Mouse (Mus musculus) hindbrain, postnatal 0 days (tissue): ENCODE measurements around the gene Got1. TPM values are rescaled to one million over a fixed set of nuclear protein-coding genes. Genes with fewer than 3 reads are reported as not detected.
"Not testable (repeated sequence)": the region's sequence is repeated elsewhere in the genome, so short reads cannot be mapped to it uniquely, and the experiment has no call there.

ENCODE experiments used
- ATAC-seq: fragments of 200-750 bp; cut with Nextera tagmentation; 2 replicates; pipeline ENCODE4 v1.8.0; 2017; ENCODE audit warnings: mild to moderate bottlenecking, moderate TSS enrichment, moderate library complexity
- DNase-seq: peaks from one replicate; pipeline ENCODE4 v3.0.0-alpha.2; 2015; ENCODE audit warnings: low spot score
- H3K27ac ChIP-seq: fragments of 300-500 bp; sonication (generic); 2 replicates; pipeline ENCODE4 v1.5.1; 2014; ENCODE audit warnings: mild to moderate bottlenecking
- H3K27me3 ChIP-seq: fragments of 300-500 bp; sonication (generic); 2 replicates; pipeline ENCODE4 v1.6.1; 2014; ENCODE audit warnings: low read length, mixed read lengths; ENCODE audit not compliant: insufficient read depth
- H3K36me3 ChIP-seq: fragments of 300-500 bp; sonication (generic); 2 replicates; pipeline ENCODE4 v1.6.1; 2014; ENCODE audit warnings: low read length, mixed read lengths; ENCODE audit not compliant: insufficient read depth
- H3K4me1 ChIP-seq: fragments of 300-500 bp; sonication (generic); 2 replicates; pipeline ENCODE4 v1.6.1; 2014; ENCODE audit warnings: antibody characterized with exemption, low read length, mixed read lengths; ENCODE audit not compliant: insufficient read depth
- H3K4me2 ChIP-seq: fragments of 300-500 bp; sonication (generic); 2 replicates; pipeline ENCODE4 v1.6.1; 2014; ENCODE audit warnings: low read depth, mild to moderate bottlenecking, low read length, moderate library complexity, mixed read lengths
- H3K4me3 ChIP-seq: fragments of 300-500 bp; sonication (generic); 2 replicates; pipeline ENCODE4 v1.5.1; 2014; ENCODE audit warnings: low read length
- H3K9ac ChIP-seq: fragments of 300-500 bp; sonication (generic); replicated peaks from 2 replicates; pipeline ENCODE4 v1.6.1; 2014; ENCODE audit warnings: mild to moderate bottlenecking, low read length, moderate library complexity, mixed read lengths
- H3K9me3 ChIP-seq: fragments of 300-500 bp; sonication (generic); 2 replicates; pipeline ENCODE4 v1.6.1; 2016; ENCODE audit warnings: low read length, mixed read lengths
- CTCF ChIP-seq: IDR thresholded peaks from 2 replicates; pipeline ENCODE4 v1.5.1; 2016; ENCODE audit warnings: antibody characterized with exemption, control low read depth, low read depth
- WGBS: fragments of 180-500 bp; shearing (Covaris S2); extraction: QIAGEN DNeasy Blood & Tissue Kit; methylation state at CpG from one replicate; pipeline ENCODE4 v1.1.7; 2014; 5-methylcytosine and 5-hydroxymethylcytosine counted together
- polyA plus RNA-seq: library from polyadenylated mRNA; unstranded; fragments of >200 nt; fragmentation: Nextera tagmentation; extraction: Ambion mirVana; gene quantifications from 2 replicates; pipeline ENCODE4 v1.2.1, GENCODE M21; 2015
- total RNA-seq: library from RNA; depleted of rRNA; stranded (reverse); fragments of >200 nt; gene quantifications from 2 replicates; pipeline ENCODE4 v1.2.3, GENCODE M21; 2014

Got1 gene
- total and polyA plus RNA-seq, 2 experiments from 2014 or later: 132 to 136 TPM

DNA sequence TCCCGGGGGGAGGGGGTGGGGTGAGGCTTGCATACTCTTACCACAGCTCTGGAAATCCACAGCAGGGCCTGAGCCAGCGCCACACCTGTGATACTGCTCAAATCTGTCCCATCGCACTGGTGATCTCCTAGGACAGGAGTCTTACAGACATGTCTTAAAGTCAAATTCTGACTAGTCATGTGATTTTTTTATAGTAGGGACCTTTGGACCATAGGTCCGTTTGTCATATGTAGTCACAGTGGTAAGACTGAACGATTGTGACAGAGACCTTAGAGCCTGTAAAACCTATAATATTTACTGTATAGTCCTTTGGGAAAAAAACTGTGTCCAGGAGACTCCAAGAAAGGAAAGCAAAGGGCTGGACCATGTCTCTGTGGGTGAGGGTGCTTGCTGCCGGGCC lies 30.5 kb downstream of the Got1 start:
- H3K4me1 ChIP-seq: no peaks in the 10 kb centered on the region
- TF ChIP-seq CTCF: no peak
- H3K4me2 ChIP-seq: no peak overlapping the region
- no peak overlapping the region for H3K9ac ChIP-seq
- H3K4me3 ChIP-seq: no peak overlapping the region
- ATAC-seq: no peak
- no peak for DNase-seq
- WGBS: 87% methylated on average over 6 of the region's 6 CpGs
- peaks cover 8% of the 10 kb centered on the region; the same call in 1 of the 2 replicates for H3K36me3 ChIP-seq
- H3K27ac ChIP-seq: no peak overlapping the region
- H3K27me3 ChIP-seq: no peaks in the 10 kb centered on the region
- no peaks in the 10 kb centered on the region for H3K9me3 ChIP-seq

DNA sequence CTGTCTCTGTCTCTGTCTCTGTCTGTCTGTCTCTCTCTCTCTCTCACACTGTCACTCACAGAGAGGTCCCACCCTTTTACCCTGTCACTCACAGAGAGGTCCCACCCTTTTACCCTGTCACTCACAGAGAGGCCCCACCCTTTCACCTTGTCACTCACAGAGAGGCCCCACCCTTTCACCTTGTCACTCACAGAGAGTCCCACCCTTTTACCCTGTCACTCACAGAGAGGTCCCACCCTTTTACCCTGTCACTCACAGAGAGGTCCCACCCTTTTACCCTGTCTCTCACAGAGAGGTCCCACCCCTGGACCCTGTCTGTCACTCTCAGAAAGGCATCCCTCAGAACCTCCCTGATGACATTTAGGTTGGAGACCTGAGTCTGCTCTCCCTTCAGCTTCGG lies 31.1 kb downstream of the Got1 start:
- not testable (repeated sequence) for H3K9ac ChIP-seq, H3K27me3 ChIP-seq, H3K36me3 ChIP-seq, DNase-seq, H3K4me3 ChIP-seq, H3K27ac ChIP-seq, H3K4me1 ChIP-seq, H3K9me3 ChIP-seq, ATAC-seq, H3K4me2 ChIP-seq
- 77% methylated on average over 1 of the region's 1 CpGs for WGBS

GRCm38 (mm10) chr19:43487429-43487828 lies 37.0 kb downstream of the Got1 start:
- peak; percentile 72 for TF ChIP-seq CTCF
- Histone ChIP-seq H3K9ac (no peak overlapping the region), H3K36me3 (peaks cover 6% of the 10 kb centered on the region; the same call in 1 of the 2 replicates), H3K9me3 (no peaks in the 10 kb centered on the region), H3K4me1 (no peaks in the 10 kb centered on the region), H3K4me3 (no peak overlapping the region), H3K4me2 (no peak overlapping the region), H3K27me3 (no peaks in the 10 kb centered on the region), H3K27ac (no peak overlapping the region)
- WGBS: 42% methylated on average over 3 of the region's 3 CpGs
- DNase-seq: peak; percentile 63
- no peak for ATAC-seq

DNA sequence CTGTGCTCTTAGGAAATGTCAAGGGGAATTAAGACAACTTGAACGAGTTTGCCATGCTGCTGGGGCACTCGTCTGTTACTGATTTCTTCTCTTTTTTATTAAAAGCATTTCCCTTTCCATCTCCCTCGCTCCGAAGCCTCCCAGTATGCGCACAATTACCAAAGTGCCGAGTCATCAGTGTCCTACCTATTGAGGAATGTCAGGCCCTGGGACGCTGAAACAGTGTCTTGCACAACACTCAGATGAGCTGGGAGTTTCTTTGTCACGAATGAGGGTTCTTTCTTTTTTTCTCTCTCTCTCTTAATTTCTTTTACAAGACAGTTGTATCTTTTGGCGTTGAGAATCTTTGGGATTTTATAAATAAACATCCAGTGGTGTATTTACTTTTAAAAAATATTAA lies 43.9 kb downstream of the Got1 start:
- no peak for TF ChIP-seq CTCF
- Histone ChIP-seq H3K4me3 (no peak overlapping the region), H3K9me3 (no peaks in the 10 kb centered on the region), H3K36me3 (peaks cover 6% of the 10 kb centered on the region; the same call in 1 of the 2 replicates), H3K4me2 (no peak overlapping the region), H3K4me1 (no peaks in the 10 kb centered on the region), H3K9ac (no peak overlapping the region), H3K27ac (no peak overlapping the region), H3K27me3 (no peaks in the 10 kb centered on the region)
- DNase-seq: no peak
- ATAC-seq: no peak
- 53% methylated on average over 9 of the region's 9 CpGs for WGBS

DNA sequence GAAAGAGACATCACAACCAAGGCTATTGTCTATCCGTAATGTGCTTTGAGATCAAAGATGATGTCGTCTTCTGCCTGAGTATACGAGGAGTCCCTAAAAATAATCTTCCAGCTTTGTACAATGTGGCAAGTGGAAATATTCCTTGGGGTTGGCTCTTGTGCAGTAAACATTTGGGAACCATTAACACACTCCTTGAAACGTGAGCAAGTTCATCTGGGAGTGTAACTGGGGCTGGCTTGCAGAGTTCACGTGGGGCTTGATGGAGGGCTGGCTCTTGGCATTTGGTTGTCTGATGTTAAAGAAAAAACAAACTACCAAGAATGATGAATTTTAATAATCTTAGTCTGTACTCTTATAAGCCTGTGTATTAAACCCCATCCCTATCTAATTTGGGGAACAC lies 45.0 kb downstream of the Got1 start:
- 87% methylated on average over 5 of the region's 5 CpGs for WGBS

GRCm38 (mm10) chr19:43478891-43479290 lies 45.5 kb downstream of the Got1 start:
- no peak overlapping the region for H3K4me3 ChIP-seq
- H3K27ac ChIP-seq: no peak overlapping the region
- 20% methylated on average over 5 of the region's 5 CpGs for WGBS
- H3K27me3 ChIP-seq: no peaks in the 10 kb centered on the region
- no peak overlapping the region for H3K9ac ChIP-seq
- no peaks in the 10 kb centered on the region for H3K4me1 ChIP-seq
- no peak overlapping the region for H3K4me2 ChIP-seq
- no peaks in the 10 kb centered on the region for H3K36me3 ChIP-seq
- DNase-seq (peak; percentile 90), ATAC-seq (peak; percentile 43; the same call in 1 of the 2 replicates)
- no peaks in the 10 kb centered on the region for H3K9me3 ChIP-seq
- peak; percentile 90 for TF ChIP-seq CTCF

More for the DNA sequence above, 45.0 kb downstream of the Got1 start:
- Histone ChIP-seq H3K27me3 (no peaks in the 10 kb centered on the region), H3K9me3 (no peaks in the 10 kb centered on the region), H3K4me1 (no peaks in the 10 kb centered on the region), H3K4me2 (no peak overlapping the region), H3K9ac (no peak overlapping the region), H3K4me3 (no peak overlapping the region), H3K27ac (no peak overlapping the region), H3K36me3 (no peaks in the 10 kb centered on the region)
- no peak for ATAC-seq
- no peak for DNase-seq
- TF ChIP-seq CTCF: no peak

GRCm38 (mm10) chr19:43477436-43477835 lies 47.0 kb downstream of the Got1 start:
- H3K36me3 ChIP-seq: no peaks in the 10 kb centered on the region
- TF ChIP-seq CTCF: no peak
- no peaks in the 10 kb centered on the region for H3K27me3 ChIP-seq
- H3K9me3 ChIP-seq: no peaks in the 10 kb centered on the region
- WGBS: 90% methylated on average over 5 of the region's 5 CpGs
- H3K4me1 ChIP-seq: no peaks in the 10 kb centered on the region
- no peak overlapping the region for H3K9ac ChIP-seq
- DNase-seq (no peak), ATAC-seq (no peak)
- H3K4me3 ChIP-seq: no peak overlapping the region
- H3K4me2 ChIP-seq: no peak overlapping the region
- no peak overlapping the region for H3K27ac ChIP-seq
